Mouse (Mus musculus): ENCODE measurements around the gene Tnfrsf13b. TPM values are rescaled to one million over a fixed set of nuclear protein-coding genes. Genes with fewer than 3 reads are reported as not detected.
"Not testable (repeated sequence)": the region's sequence is repeated elsewhere in the genome, so short reads cannot be mapped to it uniquely, and the experiment has no call there.

The Tnfrsf13b gene
- polyA plus RNA-seq, 1 experiment, result 26.2 TPM

DNA sequence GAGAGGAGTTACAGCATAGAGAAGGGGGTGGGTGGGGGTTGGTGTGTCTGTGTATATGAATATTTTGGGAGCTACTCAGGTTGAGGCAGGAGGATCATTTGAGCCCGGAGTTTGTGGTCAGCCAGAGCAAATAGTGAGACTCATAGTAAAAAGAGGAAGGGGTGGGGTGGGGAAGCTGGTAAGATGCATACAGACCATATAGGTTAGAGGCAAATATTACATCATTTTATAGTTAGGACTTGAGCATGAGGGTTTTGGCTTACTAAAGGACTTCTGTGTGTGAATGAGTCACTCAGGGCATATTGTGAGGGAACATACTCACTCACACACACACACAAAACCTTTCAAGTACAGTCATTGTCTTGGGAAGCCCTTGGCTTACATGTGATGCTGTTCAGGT is 49.8 kb downstream of the Tnfrsf13b start:
- TF ChIP-seq CTCF (IDR thresholded peaks at IDR 0.05; ENCODE audit: insufficient read depth, low read length) (no peak), POLR2A (IDR thresholded peaks at IDR 0.05; ENCODE audit: borderline replicate concordance, extremely low read depth, low read depth, low read length) (no peak)
- 74% methylated on average over 1 of the region's 1 CpGs for WGBS
- DNase-seq, result no peak
- no peaks in the 10 kb centered on the region for H3K4me1 ChIP-seq (ENCODE audit: control insufficient read depth, insufficient read depth, low read length)
- no peak overlapping the region for H3K4me3 ChIP-seq (replicated peaks; ENCODE audit: extremely low read depth, low read depth, low read length)

DNA sequence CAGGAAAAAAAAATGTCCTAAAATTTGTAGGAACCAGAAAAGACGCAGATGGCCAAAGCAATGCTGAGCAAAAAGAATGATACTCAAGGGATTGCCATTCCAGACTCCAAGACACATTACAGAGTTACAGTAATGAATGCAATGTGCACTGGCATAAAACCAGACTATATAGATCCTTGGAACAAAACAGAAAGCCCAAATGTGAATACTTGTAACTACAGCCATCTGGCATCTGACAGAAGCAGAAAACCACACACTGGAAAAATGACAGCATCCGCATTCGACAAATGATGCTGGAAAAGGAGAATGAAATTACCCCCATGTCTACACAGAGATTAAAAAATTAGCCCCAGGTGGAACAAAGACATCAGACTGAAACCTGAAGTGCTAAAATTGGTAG is 53.8 kb downstream of the Tnfrsf13b start:
- WGBS, result 88% methylated on average over 3 of the region's 3 CpGs
- Histone ChIP-seq H3K4me1 (ENCODE audit: control insufficient read depth, insufficient read depth, low read length) (no peaks in the 10 kb centered on the region), H3K4me3 (replicated peaks; ENCODE audit: extremely low read depth, low read depth, low read length) (no peak overlapping the region)
- DNase-seq, result no peak
- TF ChIP-seq POLR2A (IDR thresholded peaks at IDR 0.05; ENCODE audit: borderline replicate concordance, extremely low read depth, low read depth, low read length), result no peak

DNA sequence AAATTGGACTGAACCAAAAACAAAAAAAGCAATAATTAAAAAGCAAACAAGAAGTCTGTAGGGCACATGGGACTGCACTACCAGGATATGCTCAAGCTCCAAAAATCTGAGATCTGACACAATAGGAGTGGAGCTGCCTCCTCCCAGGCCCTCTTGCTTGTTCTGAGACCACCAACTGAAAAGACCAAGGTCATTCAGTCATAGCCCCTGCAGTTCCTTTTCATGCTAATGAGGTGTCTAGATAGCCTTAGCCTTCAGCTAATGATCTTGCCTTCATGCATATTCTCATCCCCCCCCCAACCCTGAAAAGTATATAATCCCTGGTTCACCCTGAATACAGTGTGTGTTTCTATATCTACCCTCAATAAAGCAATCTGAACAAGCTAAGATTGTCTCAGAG is 55.1 kb downstream of the Tnfrsf13b start:
- Histone ChIP-seq H3K4me1 (ENCODE audit: control insufficient read depth, insufficient read depth, low read length) (no peaks in the 10 kb centered on the region), H3K4me3 (replicated peaks; ENCODE audit: extremely low read depth, low read depth, low read length) (no peak overlapping the region)
- no peak for TF ChIP-seq CTCF (IDR thresholded peaks at IDR 0.05; ENCODE audit: insufficient read depth, low read length)
- TF ChIP-seq POLR2A (IDR thresholded peaks at IDR 0.05; ENCODE audit: borderline replicate concordance, extremely low read depth, low read depth, low read length), result no peak
- DNase-seq, result no peak

DNA sequence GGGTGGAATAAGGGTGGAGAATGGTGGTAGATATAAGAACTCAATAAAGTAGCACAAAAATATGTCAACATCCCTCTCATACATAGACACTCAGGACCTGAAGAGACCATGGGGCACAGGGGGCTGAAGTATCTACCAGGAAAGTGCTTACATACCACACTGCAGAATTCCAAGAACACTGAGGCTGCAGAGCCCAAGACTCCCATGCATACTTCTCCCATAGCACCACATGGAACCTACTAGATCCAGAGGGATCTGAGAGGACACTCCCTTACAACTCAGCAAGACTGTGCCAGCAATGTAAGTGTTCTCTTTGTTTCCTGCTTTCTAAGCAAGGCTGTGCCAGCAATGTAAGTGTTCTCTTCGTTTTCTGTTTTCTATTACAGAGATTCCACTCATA is 57.3 kb downstream of the Tnfrsf13b start:
- WGBS, result 32% methylated on average over 1 of the region's 1 CpGs
- Histone ChIP-seq H3K4me3 (replicated peaks; ENCODE audit: extremely low read depth, low read depth, low read length) (no peak overlapping the region), H3K4me1 (ENCODE audit: control insufficient read depth, insufficient read depth, low read length) (no peaks in the 10 kb centered on the region)
- DNase-seq, result no peak
- TF ChIP-seq CTCF (IDR thresholded peaks at IDR 0.05; ENCODE audit: insufficient read depth, low read length), result no peak
- no peak for TF ChIP-seq POLR2A (IDR thresholded peaks at IDR 0.05; ENCODE audit: borderline replicate concordance, extremely low read depth, low read depth, low read length)

DNA sequence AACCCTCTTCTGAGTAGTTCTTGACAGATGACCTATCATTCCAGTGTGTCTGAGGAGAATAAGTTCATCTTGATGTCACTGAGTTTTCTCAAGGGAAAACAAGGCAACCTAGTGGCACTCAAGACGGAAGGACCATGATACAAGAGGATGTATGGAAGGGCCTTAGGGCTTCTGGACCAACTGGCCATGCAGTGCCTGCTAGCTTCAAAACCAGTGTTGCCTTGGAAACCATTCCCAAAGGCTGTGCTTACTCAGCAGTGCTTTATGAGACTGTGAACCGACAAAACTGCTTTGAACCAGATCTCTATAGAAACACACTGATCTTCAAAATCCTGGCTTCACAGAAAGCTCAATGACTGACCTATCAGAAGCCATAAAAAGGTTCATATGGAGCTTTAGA is 64.2 kb downstream of the Tnfrsf13b start:
- no peaks in the 10 kb centered on the region for H3K4me1 ChIP-seq (ENCODE audit: control insufficient read depth, insufficient read depth, low read length)
- TF ChIP-seq CTCF (IDR thresholded peaks at IDR 0.05; ENCODE audit: insufficient read depth, low read length) (no peak), POLR2A (IDR thresholded peaks at IDR 0.05; ENCODE audit: borderline replicate concordance, extremely low read depth, low read depth, low read length) (no peak)
- DNase-seq, result no peak
- WGBS, result 75% methylated on average over 2 of the region's 2 CpGs
- no peak overlapping the region for H3K4me3 ChIP-seq (replicated peaks; ENCODE audit: extremely low read depth, low read depth, low read length)

DNA sequence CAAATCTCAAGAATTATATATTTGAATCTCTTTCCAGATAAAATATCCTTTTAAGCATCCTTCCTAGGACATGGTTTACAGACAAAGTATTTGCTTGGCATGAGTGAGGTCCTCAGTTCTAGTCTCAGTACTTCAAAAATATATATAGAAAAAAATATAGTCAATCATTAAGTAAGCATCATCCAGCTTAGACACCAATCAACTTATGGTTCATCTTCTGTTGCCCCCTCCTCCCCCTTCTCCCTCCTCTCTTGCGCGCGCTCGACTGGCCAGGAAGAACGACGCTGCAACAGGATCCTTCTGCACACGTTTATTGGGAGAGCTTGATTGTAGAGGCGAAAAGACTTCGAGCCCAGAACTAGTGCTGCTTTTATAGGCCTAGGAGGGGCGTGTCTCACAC is 65.6 kb downstream of the Tnfrsf13b start:
- WGBS, result 82% methylated on average over 7 of the region's 10 CpGs
- H3K4me3 ChIP-seq (replicated peaks; ENCODE audit: extremely low read depth, low read depth, low read length); H3K4me1 ChIP-seq (ENCODE audit: control insufficient read depth, insufficient read depth, low read length); DNase-seq: not testable (repeated sequence)

DNA sequence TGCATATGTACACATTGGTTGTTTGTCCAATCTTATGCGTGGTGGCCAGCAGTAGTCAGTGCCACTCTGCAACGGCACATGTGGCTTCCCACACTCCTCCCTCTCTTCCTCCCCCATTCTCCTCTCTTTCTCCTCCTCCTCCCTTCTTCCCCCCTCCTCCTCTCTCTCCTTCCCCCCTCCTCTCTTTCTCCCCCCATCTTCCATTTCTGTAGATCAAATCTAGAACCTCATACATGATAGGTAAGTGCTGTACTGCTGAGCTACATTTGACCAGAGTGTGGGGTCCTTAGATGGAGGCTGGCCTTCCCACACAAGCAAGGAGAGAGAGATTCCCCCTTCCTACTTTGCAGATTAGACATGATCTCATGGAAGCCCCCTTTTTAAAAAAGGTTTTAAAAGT is 66.2 kb downstream of the Tnfrsf13b start:
- no peak for DNase-seq
- Histone ChIP-seq H3K4me1 (ENCODE audit: control insufficient read depth, insufficient read depth, low read length) (no peaks in the 10 kb centered on the region; the same call in 1 of the 2 replicates), H3K4me3 (replicated peaks; ENCODE audit: extremely low read depth, low read depth, low read length) (no peak overlapping the region)
- TF ChIP-seq CTCF (IDR thresholded peaks at IDR 0.05; ENCODE audit: insufficient read depth, low read length) (no peak), POLR2A (IDR thresholded peaks at IDR 0.05; ENCODE audit: borderline replicate concordance, extremely low read depth, low read depth, low read length) (no peak)
- 89% methylated on average over 2 of the region's 2 CpGs for WGBS

DNA sequence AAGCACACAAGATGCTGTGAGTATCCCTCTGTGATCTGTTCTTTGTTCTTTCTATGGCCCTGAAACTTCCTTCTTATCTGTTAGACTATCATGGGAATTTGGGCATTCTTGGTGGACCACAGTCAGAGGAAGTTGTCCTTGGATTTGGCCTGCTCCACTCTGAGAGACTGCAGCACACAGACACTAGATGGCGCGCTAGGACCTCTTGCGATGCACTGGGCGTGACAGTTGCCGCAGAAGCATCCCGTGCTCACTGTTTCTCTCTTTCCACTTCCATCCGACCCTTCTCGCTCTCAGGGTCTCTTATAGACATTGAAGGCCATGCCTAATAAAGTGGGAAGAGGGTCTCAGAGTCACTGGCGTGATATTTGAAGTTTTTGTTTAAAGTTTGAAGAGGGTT is 66.8 kb downstream of the Tnfrsf13b start:
- 3% methylated on average over 9 of the region's 9 CpGs for WGBS
- TF ChIP-seq CTCF (IDR thresholded peaks at IDR 0.05; ENCODE audit: insufficient read depth, low read length), result peak; percentile 100
- no peak for TF ChIP-seq POLR2A (IDR thresholded peaks at IDR 0.05; ENCODE audit: borderline replicate concordance, extremely low read depth, low read depth, low read length)
- H3K4me1 ChIP-seq (ENCODE audit: control insufficient read depth, insufficient read depth, low read length), result no peaks in the 10 kb centered on the region; the same call in 1 of the 2 replicates
- H3K4me3 ChIP-seq (replicated peaks; ENCODE audit: extremely low read depth, low read depth, low read length), result no peak overlapping the region
- DNase-seq, result peak; percentile 84

DNA sequence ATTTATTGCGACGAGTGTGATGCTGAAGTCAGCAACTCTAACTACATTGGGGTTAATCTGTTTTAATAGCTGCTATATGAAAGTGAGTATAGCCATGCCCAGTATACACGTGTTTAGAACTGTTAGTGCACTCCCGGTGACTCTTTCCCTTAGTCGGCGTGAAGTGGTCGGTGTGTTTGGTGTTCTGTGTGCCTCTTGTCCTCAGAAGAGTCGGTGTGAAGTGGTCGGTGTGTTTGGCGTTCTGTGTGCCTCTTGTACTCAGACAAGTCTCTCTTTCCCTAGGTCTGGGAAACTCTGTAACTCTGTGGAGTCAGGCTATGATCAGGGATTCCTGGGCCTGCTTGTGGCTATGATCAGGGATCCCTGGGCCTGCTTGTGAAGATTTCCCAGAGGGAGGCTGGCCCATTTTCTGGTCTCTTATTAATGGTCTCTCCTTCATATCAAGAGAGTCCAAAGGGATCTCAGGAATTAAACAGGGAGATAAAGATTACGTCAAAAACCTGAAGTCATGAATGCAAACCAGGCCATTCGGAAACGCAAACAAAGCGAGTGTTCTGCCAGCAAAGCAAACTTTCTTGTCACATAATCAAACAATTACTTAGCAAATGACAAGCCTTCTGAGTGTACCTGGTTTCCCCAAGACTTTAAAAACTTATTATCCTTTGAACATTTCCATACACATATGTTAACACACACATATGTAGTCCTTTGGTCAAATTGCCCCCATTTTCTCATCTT is 70.2 kb downstream of the Tnfrsf13b start:
- peak; percentile 31 for DNase-seq
- no peak overlapping the region for H3K4me3 ChIP-seq (replicated peaks; ENCODE audit: extremely low read depth, low read depth, low read length)
- TF ChIP-seq CTCF (IDR thresholded peaks at IDR 0.05; ENCODE audit: insufficient read depth, low read length) (no peak), POLR2A (IDR thresholded peaks at IDR 0.05; ENCODE audit: borderline replicate concordance, extremely low read depth, low read depth, low read length) (no peak)
- no peaks in the 10 kb centered on the region; the same call in 1 of the 2 replicates for H3K4me1 ChIP-seq (ENCODE audit: control insufficient read depth, insufficient read depth, low read length)
- 65% methylated on average over 14 of the region's 14 CpGs for WGBS

DNA sequence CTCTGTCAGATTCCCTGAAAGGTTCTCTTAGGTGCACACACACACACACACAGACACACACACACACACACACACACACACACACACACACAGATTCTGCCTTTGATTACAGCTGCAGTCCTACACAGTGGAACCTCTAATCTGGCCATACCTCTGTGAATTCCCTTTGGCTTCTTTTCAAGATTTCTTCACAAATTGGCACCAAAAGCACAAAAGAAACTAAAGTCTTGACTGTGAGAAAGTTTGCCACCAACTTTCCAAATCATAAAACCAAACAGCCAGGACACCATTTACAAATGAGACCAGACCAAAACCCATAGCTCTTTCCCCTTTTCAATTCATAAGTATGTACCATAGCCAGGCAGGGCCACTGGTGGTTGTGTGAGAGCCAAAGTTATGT is 71.4 kb downstream of the Tnfrsf13b start:
- Histone ChIP-seq H3K4me1 (ENCODE audit: control insufficient read depth, insufficient read depth, low read length) (no peaks in the 10 kb centered on the region; the same call in 1 of the 2 replicates), H3K4me3 (replicated peaks; ENCODE audit: extremely low read depth, low read depth, low read length) (no peak overlapping the region)
- DNase-seq, result no peak
- TF ChIP-seq CTCF (IDR thresholded peaks at IDR 0.05; ENCODE audit: insufficient read depth, low read length) (no peak), POLR2A (IDR thresholded peaks at IDR 0.05; ENCODE audit: borderline replicate concordance, extremely low read depth, low read depth, low read length) (no peak)

Other genes starting within 250 kb of the Tnfrsf13b start
- gene Tmem11, start 247.5 kb upstream of the Tnfrsf13b start, polyA plus RNA-seq (2012; rRNA removed), result 46.6 and 63.4 TPM in 2 replicates
- gene Natd1, start 212.0 kb upstream of the Tnfrsf13b start, polyA plus RNA-seq (2012; rRNA removed), result 29.2 and 34.4 TPM in 2 replicates
- 29.4 and 48.0 TPM in 2 replicates for gene Map2k3, start 194.7 kb upstream of the Tnfrsf13b start, polyA plus RNA-seq (2012; rRNA removed)
- gene Kcnj12, start 104.2 kb upstream of the Tnfrsf13b start, polyA plus RNA-seq (2012; rRNA removed), result 5.3 and 5.8 TPM in 2 replicates
- gene Usp22, start 48.3 kb downstream of the Tnfrsf13b start, polyA plus RNA-seq (2012; rRNA removed), result 37.6 and 43.6 TPM in 2 replicates
- 13.4 and 130 TPM in 2 replicates for gene Aldh3a1, start 80.8 kb downstream of the Tnfrsf13b start, polyA plus RNA-seq (2012; rRNA removed)
- gene Aldh3a2, start 140.7 kb downstream of the Tnfrsf13b start, polyA plus RNA-seq (2012; rRNA removed), result 84.6 and 94.5 TPM in 2 replicates
- 0.19 and 0.29 TPM in 2 replicates for gene Slc47a2, start 216.1 kb downstream of the Tnfrsf13b start, polyA plus RNA-seq (2012; rRNA removed)

Measured in lung, adult 2 months (tissue).